Mouse (Mus musculus) neural tube, embryonic 15.5 days (tissue): Measurements from ENCODE around the gene Dnal4. TPM values are rescaled to one million over a fixed set of nuclear protein-coding genes. Genes with fewer than 3 reads are reported as not detected.
"Not testable (repeated sequence)": the region's sequence is repeated elsewhere in the genome, so short reads cannot be mapped to it uniquely, and the experiment has no call there.

Experiments used
- ATAC-seq: fragments of 200-750 bp; cut with Nextera tagmentation; 2 replicates; pipeline ENCODE4 v1.8.0; 2017; ENCODE audit warnings: mild to moderate bottlenecking, moderate TSS enrichment, moderate library complexity; ENCODE audit not compliant: low FRiP score
- H3K27ac ChIP-seq: fragments of 300-500 bp; sonication (generic); replicated peaks from 2 replicates; pipeline ENCODE4 v1.5.1; 2015; ENCODE audit warnings: mild to moderate bottlenecking, inconsistent platforms
- H3K27me3 ChIP-seq: fragments of 300-500 bp; sonication (generic); replicated peaks from 2 replicates; pipeline ENCODE4 v1.6.1; 2015; ENCODE audit warnings: inconsistent platforms
- H3K36me3 ChIP-seq: fragments of 300-500 bp; sonication (generic); 2 replicates; pipeline ENCODE4 v1.6.1; 2015; ENCODE audit warnings: inconsistent platforms
- H3K4me1 ChIP-seq: fragments of 300-500 bp; sonication (generic); 2 replicates; pipeline ENCODE4 v1.6.1; 2015; ENCODE audit warnings: inconsistent platforms
- H3K4me2 ChIP-seq: fragments of 300-500 bp; sonication (generic); 2 replicates; pipeline ENCODE4 v1.6.1; 2015; ENCODE audit warnings: inconsistent platforms, mild to moderate bottlenecking, moderate library complexity
- H3K4me3 ChIP-seq: fragments of 300-500 bp; sonication (generic); replicated peaks from 2 replicates; pipeline ENCODE4 v1.5.1; 2015; ENCODE audit warnings: mild to moderate bottlenecking, inconsistent platforms
- H3K9ac ChIP-seq: fragments of 300-500 bp; sonication (generic); replicated peaks from 2 replicates; pipeline ENCODE4 v1.6.1; 2015; ENCODE audit warnings: mild to moderate bottlenecking, inconsistent platforms
- H3K9me3 ChIP-seq: fragments of 300-500 bp; sonication (generic); replicated peaks from 2 replicates; pipeline ENCODE4 v1.6.1; 2016; ENCODE audit warnings: inconsistent platforms
- WGBS: fragments of 180-500 bp; shearing (Covaris S2); methylation state at CpG from one replicate; pipeline ENCODE4 v1.1.7; 2015; ENCODE audit warnings: mixed read lengths; 5-methylcytosine and 5-hydroxymethylcytosine counted together
- polyA plus RNA-seq: library from polyadenylated mRNA; unstranded; fragments of >200 nt; fragmentation: Nextera tagmentation; extraction: Ambion mirVana; gene quantifications from 2 replicates; pipeline ENCODE4 v1.2.1, GENCODE M21; 2015

Gene Dnal4
- 58.4 and 63.7 TPM in 2 replicates for polyA plus RNA-seq

DNA sequence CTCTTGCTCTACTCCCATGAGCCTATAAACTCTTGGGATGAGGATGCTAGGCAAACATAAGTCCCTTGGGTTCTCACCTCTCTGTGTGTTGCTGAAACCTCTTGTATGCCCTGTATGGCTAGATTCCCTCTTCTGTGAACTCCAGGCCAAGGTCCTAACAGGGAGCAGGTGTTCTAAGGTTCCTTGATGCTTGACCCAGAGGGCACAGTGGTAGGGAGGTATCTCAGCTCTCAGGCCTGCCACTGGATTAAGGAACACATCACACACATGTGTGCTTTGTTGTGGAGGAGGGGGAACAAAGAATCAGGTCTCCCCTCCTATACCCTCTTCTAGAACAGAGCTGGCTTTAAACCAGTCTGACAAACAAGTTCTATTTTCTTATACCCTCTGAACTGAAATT lies at the start of gene Dnal4:
Gene Dnal4 (minus strand): TSS at position 101 of the 400 bp plus-strand sequence.
- Histone ChIP-seq H3K9ac (no peak within 1 kb of the TSS), H3K4me2 (no peak within 1 kb of the TSS), H3K27ac (no peak within 1 kb of the TSS), H3K4me3 (no peak within 1 kb of the TSS), H3K9me3 (no peaks in the 10 kb centered on the region), H3K36me3 (no peaks in the 10 kb centered on the region), H3K27me3 (no peaks in the 10 kb centered on the region), H3K4me1 (peaks cover 20% of the 10 kb centered on the region)
- ATAC-seq: no peak

DNA sequence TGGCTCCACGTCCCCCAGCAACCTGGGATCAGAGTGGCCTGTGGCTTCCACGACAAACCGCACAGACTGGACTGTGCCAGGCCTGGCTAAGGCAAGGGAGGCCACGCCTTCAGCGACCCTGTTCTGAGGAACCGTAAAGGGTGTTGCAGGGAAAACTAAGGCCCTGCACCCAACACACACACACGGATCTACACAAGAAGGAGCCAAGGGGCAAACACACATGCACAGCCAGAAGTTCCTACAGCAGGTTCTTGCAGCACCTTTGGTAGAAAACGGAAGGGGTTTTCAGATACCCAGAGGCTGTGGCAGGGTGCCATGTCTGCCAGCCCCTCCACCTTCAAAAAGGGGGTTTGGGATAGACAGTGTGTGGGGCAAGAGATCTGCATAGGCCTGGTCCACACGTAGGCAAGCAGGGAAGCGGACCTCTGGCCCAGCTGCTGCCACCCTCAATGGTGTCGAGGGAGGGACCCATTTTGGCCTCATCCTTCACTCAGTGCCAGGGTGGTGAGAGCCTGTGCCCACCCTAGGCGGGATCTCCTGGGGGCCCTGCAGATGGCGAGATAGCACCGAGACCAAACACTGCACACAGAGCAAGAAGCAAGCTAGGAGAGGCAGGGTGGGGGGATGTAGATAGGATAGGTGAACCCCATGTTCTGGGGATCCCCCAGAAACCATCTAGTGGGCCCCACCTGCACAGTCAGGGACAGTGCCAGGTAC lies 49.6 kb upstream of the Dnal4 start:
- Histone ChIP-seq H3K4me3 (no peak overlapping the region), H3K4me1 (peaks cover 90% of the 10 kb centered on the region), H3K36me3 (peaks cover 34% of the 10 kb centered on the region), H3K9ac (0 out of 2 replicates have a peak overlapping the region, but pooled peaks have one; percentile 17), H3K27ac (no peak overlapping the region), H3K9me3 (no peaks in the 10 kb centered on the region), H3K4me2 (no peak overlapping the region; the same call in 1 of the 2 replicates), H3K27me3 (no peaks in the 10 kb centered on the region)
- 86% methylated on average over 14 of the region's 14 CpGs for WGBS
- ATAC-seq: no peak

DNA sequence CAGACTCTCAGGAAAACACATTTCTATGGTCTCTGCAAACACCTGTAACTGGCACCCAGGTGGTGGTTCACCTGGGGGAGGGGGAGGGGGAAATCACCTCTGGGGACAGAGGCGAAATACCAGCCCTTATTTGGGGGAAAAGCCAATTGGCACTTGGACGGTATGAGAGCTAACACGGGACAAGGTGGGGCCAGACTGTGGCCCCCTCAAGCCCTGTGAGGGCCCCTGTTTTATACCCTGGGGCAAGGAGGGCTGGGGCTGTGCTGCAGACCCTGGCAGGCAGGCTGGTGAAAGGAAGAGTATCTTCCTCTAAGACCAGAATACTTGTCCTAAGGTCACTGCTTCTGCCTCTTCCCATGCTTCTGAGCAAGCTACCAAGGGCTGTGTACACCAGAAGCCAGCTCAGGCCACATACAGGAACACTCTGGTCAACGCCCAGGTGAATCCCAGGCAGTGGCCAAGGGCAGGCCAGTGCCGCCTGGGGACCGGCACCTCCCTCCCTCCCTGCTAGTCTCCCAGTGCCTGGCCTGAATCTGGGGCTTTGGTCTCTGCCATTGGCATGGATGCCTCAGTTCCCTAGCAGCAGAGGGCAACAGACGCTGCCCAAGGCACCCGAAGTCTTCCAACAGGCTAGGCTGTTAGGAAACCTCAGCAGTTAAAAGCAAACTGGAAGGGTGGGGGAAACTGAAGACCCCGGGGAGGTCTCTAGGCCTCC lies 48.7 kb upstream of the Dnal4 start:
- H3K36me3 ChIP-seq: peaks cover 31% of the 10 kb centered on the region
- H3K9me3 ChIP-seq: no peaks in the 10 kb centered on the region
- H3K4me3 ChIP-seq: no peak overlapping the region
- H3K9ac ChIP-seq: no peak overlapping the region
- WGBS: 91% methylated on average over 9 of the region's 9 CpGs
- no peak for ATAC-seq
- H3K27ac ChIP-seq: no peak overlapping the region
- peaks cover 81% of the 10 kb centered on the region for H3K4me1 ChIP-seq
- H3K27me3 ChIP-seq: no peaks in the 10 kb centered on the region
- no peak overlapping the region for H3K4me2 ChIP-seq

DNA sequence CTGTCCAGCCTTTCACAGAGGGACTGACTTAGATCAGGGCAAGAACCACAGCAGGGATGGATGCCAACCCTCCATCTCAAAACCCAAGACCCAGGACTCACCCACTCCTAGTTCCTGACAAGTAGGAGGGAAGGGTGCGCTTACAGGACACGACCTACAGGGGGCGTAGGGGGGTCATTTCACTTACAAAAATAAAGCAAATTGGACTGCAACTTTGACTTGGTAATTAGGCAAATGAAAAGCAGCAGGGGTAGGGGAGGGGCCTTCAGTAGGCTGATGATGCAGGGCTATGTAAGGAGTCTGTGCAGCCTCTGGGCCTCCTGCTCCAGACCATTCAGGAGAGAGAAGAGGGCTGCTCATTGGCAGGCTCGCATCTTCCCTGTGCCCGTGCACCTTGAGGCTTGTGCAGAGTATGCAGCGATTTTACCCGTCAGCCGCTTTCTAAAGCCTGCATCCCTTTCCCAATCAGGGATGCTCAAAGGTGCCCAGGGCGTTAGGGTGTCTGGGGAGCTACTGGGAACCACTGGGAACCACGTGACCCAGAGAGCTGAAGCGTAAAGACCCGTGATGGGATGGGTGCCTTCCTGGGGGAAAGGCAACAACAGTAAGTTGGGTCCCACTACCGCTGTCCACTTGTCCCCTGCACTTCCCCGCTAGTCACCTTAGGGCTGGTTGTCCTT lies 47.6 kb upstream of the Dnal4 start:
- Histone ChIP-seq H3K9ac (no peak overlapping the region), H3K4me2 (no peak overlapping the region), H3K36me3 (peaks cover 26% of the 10 kb centered on the region), H3K27me3 (no peaks in the 10 kb centered on the region), H3K27ac (peak overlapping the region; percentile 45; the same call in 1 of the 2 replicates), H3K4me1 (peaks cover 71% of the 10 kb centered on the region), H3K4me3 (no peak overlapping the region), H3K9me3 (no peaks in the 10 kb centered on the region)
- ATAC-seq: no peak
- 55% methylated on average over 14 of the region's 14 CpGs for WGBS

DNA sequence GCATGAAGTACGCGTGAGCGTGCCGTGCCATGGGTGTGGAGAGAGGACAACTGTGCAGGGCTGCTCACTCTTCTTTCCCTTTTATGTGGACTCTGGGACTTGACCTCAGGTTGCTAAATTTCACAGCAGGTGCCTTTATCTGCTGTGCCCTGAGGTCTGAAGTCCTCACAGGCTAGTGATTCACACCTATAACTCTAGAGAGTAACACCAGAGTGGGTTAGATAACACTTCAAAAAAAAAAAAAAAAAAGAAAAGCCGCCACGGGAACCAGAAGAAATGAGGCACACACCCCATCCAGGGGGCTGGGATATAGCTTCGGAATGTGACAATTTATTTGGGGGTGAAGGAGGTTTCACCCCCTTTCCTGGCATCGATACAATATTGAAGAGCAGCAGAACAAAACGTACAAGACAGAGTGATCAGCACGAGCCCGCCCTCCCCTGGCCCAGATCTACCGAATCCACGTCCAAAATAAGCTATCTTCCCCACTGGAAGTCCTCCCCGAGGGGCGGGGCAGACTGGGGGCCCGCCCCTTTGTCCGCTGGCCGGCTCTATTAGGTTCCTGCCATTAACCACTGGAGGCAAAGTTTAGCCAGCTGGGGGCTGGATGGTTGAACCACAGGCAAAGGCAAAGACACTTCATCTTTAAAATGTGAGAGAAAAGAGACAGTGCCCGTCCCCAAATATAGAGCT lies 46.1 kb upstream of the Dnal4 start:
- Histone ChIP-seq H3K27ac (no peak overlapping the region), H3K4me1 (peaks cover 56% of the 10 kb centered on the region), H3K9ac (no peak overlapping the region), H3K36me3 (peaks cover 26% of the 10 kb centered on the region), H3K4me2 (no peak overlapping the region), H3K27me3 (no peaks in the 10 kb centered on the region), H3K9me3 (no peaks in the 10 kb centered on the region), H3K4me3 (no peak overlapping the region)
- no peak for ATAC-seq
- 72% methylated on average over 19 of the region's 19 CpGs for WGBS

DNA sequence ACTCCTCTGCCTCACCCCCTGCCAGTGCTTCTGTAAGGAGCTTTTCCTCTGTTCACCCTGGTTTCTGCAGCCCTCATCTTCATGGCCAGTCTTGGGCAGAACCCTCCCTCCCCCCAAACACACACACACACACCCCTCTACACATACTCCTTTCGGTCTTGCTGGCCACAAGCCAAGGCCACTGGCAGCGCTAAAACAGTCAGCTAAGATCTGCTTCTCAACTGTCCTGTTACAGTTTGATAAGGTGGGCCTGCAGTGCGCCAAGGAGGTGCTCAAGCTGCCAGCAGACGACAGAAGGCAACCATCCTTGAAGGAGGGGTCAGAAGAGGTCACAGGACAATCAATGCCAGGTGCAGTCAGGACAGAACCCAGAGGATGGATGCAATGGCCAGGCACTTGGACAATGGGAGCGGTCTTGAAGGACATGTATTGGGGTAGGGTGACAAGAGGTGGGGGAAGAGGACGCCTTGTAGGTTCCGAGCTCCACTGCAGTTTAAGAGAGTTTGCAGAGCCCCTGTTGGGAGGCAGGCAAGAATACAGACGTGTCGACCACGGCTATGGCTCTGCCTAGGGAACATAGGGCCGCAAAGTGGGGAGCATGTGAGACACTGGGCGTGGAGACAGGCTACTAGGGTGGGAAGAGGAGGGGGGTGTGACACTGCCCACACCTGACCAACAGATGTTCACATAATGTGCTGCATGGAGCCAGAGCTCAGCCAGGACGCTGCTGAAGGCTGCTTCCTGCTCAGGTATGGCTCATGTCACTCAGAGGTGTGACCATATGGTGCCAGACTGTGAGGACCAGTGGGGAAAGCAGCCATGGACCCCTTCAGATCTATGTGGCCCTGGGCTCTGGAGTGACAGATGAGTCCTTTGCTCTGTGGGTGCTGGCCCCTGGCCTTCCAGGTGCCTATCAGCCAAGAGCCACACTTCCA lies 44.9 kb upstream of the Dnal4 start:
- WGBS: 82% methylated on average over 13 of the region's 13 CpGs
- Histone ChIP-seq H3K4me3 (no peak overlapping the region), H3K4me2 (no peak overlapping the region), H3K9ac (no peak overlapping the region), H3K27me3 (no peaks in the 10 kb centered on the region), H3K9me3 (no peaks in the 10 kb centered on the region), H3K4me1 (peaks cover 44% of the 10 kb centered on the region), H3K27ac (no peak overlapping the region), H3K36me3 (peaks cover 18% of the 10 kb centered on the region)
- ATAC-seq: 0 out of 2 replicates have a peak, but pooled peaks have one; percentile 6

DNA sequence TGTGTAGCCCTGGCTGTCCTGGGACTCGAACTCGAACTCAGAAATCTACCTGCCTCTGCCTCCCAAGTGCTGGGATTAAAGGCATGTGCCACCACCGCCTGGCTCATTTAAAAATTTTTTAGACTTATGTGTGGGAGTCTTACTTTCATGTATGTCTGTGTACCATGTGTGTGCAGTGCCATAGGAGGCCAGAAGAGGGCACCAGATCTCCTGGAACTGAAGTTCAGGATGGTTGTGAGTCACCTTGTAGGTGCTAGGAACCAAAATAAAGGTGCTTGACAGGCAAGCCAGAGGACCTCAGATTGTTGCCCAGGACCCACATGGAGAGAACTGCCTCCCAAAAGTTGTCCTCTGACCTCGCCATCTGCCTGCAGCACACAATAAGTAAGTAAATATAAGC lies 40.7 kb upstream of the Dnal4 start:
- ATAC-seq: no peak
- Histone ChIP-seq H3K9me3 (no peaks in the 10 kb centered on the region), H3K4me1 (peaks cover 10% of the 10 kb centered on the region), H3K4me3 (no peak overlapping the region), H3K4me2 (no peak overlapping the region), H3K9ac (no peak overlapping the region), H3K27ac (no peak overlapping the region), H3K36me3 (peaks cover 7% of the 10 kb centered on the region), H3K27me3 (no peaks in the 10 kb centered on the region)
- WGBS: 98% methylated on average over 4 of the region's 4 CpGs

DNA sequence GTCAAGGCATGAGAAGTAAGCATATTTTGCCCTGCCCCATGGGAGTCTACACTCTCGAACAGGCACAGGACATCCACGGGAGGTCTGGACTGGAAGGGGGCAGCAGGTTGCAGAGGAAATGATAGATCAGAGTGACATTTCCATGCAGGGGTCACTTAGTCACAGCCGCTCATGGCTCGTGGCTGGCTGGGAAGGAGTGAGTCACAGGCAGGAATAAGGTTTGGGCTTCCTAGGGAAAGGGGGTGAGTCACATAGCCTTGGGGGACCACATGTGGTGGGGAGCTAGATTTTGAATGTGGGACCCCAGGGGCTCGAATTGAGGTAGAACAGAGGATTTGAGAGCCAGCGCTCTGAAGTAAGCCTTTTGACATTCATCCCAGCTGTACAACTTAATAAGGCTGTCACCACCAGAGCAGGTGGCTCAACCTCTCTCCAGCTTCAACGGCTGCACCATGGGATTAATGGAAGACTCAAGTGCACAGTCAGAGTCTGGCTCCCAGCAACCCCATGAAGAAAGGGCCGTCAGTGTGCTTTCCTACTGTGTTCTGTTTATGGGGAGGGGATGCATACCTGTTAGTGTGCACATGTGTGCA lies 36.1 kb upstream of the Dnal4 start:
- no peak for ATAC-seq
- H3K9me3 ChIP-seq: no peaks in the 10 kb centered on the region
- WGBS: 57% methylated on average over 8 of the region's 8 CpGs
- no peaks in the 10 kb centered on the region for H3K36me3 ChIP-seq
- no peaks in the 10 kb centered on the region for H3K4me1 ChIP-seq
- H3K27ac ChIP-seq: no peak overlapping the region
- no peak overlapping the region for H3K9ac ChIP-seq
- H3K4me2 ChIP-seq: no peak overlapping the region
- peaks cover 9% of the 10 kb centered on the region; the same call in 1 of the 2 replicates for H3K27me3 ChIP-seq
- no peak overlapping the region for H3K4me3 ChIP-seq

DNA sequence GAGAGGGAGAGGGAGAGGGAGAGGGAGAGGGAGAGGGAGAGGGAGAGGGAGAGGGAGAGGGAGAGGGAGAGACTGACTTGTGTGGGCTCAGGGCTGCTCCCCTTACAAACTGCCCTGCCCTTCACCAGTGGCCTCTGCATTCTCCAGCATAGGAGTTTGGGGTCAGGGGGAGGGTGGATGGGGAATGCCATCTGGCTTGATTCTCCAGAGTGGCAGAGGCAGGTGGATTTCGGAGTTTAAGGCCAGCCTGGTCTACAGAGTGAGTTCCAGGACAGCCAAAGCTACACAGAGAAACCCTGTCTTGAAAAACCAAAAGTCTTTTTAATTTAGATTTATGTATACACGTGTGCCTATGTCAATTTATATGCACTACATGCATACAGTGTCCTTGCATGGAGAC lies 35.2 kb upstream of the Dnal4 start:
- not testable (repeated sequence) for H3K4me2 ChIP-seq, ATAC-seq, H3K36me3 ChIP-seq, H3K9ac ChIP-seq, H3K4me3 ChIP-seq, H3K9me3 ChIP-seq, H3K4me1 ChIP-seq, H3K27ac ChIP-seq
- H3K27me3 ChIP-seq: peaks cover 11% of the 10 kb centered on the region; the same call in 1 of the 2 replicates
- 70% methylated on average over 2 of the region's 2 CpGs for WGBS

DNA sequence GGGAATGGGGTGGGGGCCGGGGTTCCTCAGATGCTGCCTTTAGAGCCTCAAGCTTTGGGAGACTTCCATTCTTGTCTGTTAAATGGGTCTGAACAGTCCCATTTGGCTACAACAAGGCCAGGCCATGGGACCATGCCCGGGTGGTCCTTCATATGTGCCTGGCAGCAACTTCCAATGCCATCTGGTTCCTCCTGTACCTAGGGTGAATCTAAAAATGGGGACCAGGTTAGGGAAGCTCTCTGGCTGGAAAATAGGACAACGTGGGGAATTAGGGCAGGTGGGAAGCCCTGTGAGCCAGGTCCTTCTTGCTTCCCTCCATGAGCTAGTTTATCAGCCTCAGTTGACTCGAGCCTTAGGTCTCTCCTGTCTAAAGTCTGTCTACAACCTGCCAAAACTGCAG lies 33.3 kb upstream of the Dnal4 start:
- 75% methylated on average over 4 of the region's 4 CpGs for WGBS
- Histone ChIP-seq H3K9ac (no peak overlapping the region), H3K27ac (no peak overlapping the region), H3K27me3 (peaks cover 28% of the 10 kb centered on the region), H3K9me3 (no peaks in the 10 kb centered on the region), H3K4me1 (no peaks in the 10 kb centered on the region), H3K4me3 (no peak overlapping the region), H3K4me2 (no peak overlapping the region), H3K36me3 (no peaks in the 10 kb centered on the region)
- no peak for ATAC-seq
